Mouse (Mus musculus) small intestine, adult 2 months (tissue): ENCODE results near the gene Skint3.

Experiments
- CTCF ChIP-seq: fragments of 200-500 bp; IDR thresholded peaks from 2 replicates; pipeline ENCODE4 v1.5.1; 2012; ENCODE audit warnings: low read depth, mild to moderate bottlenecking, control low read depth, inconsistent platforms, low read length, moderate library complexity, mixed read lengths; ENCODE audit not compliant: insufficient replicate concordance, insufficient read length; ENCODE audit errors: extremely low read depth
- POLR2A ChIP-seq: fragments of 200-500 bp; IDR thresholded peaks from 2 replicates; pipeline ENCODE4 v1.6.1; 2012; ENCODE audit warnings: low read depth, mild to moderate bottlenecking, control low read depth, inconsistent platforms, low read length, moderate library complexity

- TF ChIP-seq CTCF (no peak), POLR2A (no peak)
Observed at GRCm38 (mm10) chr4:112288396-112288795, 56.4 kb downstream of the Skint3 start.
